In the genomic region with DNA sequence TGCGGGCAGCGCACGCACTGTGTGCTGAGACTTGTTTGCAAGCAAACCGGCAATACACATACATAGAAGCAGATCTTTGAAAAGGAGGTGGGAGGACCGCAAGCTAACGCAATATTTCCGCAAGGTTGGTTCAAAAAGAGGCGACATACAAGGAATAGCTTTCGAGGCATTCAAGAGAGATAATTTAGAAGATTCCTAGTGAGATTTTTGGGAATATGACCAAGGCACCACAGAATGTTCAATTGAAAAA, we compare ENCODE assay signal across 7 mouse cellular contexts. TPM values are rescaled to one million over a fixed set of nuclear protein-coding genes. Genes with fewer than 3 reads are reported as not detected.
DNase-seq lines count a peak whose midpoint lies in the region; ATAC-seq and TF ChIP-seq lines count a peak whose summit lies in the region.

No protein-coding gene starts in this region.

- TF ChIP-seq POLR2A in testis, adult 2 months (IDR thresholded peaks at IDR 0.05; ENCODE audit: control insufficient read depth, low read depth, low read length), result no peak

- 5% methylated on average over 9 of the region's 9 CpGs for WGBS in forebrain, embryonic 13.5 days
- WGBS in liver, embryonic 14.5 days (ENCODE audit: insufficient replicate concordance), result 2% methylated on average over 9 of the region's 9 CpGs

- no peak for DNase-seq in testis, postnatal 14 days (ENCODE audit: low spot score)
- no peak for DNase-seq in liver, embryonic 14.5 days (ENCODE audit: low read depth in 3 of 3, low spot score in 3 of 3)
- DNase-seq in adrenal gland, adult 8-10 months, result no peak
- DNase-seq in cerebellum, adult 8-10 months, result no peak
- DNase-seq in spleen, adult 12 weeks (ENCODE audit: low spot score), result no peak

- TF ChIP-seq EP300 in liver, embryonic 14.5 days (IDR thresholded peaks at IDR 0.05; ENCODE audit: low read depth), result no peak

- H3K27me3 ChIP-seq in testis, adult 2 months (ENCODE audit: control insufficient read depth, insufficient read depth, low read length), result no peaks in the 10 kb centered on the region
- H3K27me3 ChIP-seq in forebrain, embryonic 13.5 days, result no peaks in the 10 kb centered on the region
- H3K27me3 ChIP-seq in liver, embryonic 14.5 days (ENCODE audit: control insufficient read depth, insufficient read depth, low read length), result no peaks in the 10 kb centered on the region

- peak overlapping the region; percentile 99 for H3K4me3 ChIP-seq in testis, adult 2 months (ENCODE audit: control insufficient read depth, low read depth, low read length)
- peak overlapping the region; percentile 68 for H3K4me3 ChIP-seq in forebrain, embryonic 13.5 days
- H3K4me3 ChIP-seq in liver, embryonic 14.5 days (ENCODE audit: insufficient read depth in 1 of 2, low read depth in 2 of 2, low read length in 2 of 2), result peak overlapping the region; percentile 85 to 93

- H3K27ac ChIP-seq in testis, adult 2 months (ENCODE audit: control insufficient read depth, insufficient read depth, low read depth, low read length), result no peak overlapping the region
- peak overlapping the region; percentile 51; the same call in 1 of the 2 replicates for H3K27ac ChIP-seq in forebrain, embryonic 13.5 days
- H3K27ac ChIP-seq in liver, embryonic 14.5 days, result peak overlapping the region; percentile 74

- H3K4me1 ChIP-seq in testis, adult 2 months (ENCODE audit: control insufficient read depth, insufficient read depth, low read length), result peaks cover 5% of the 10 kb centered on the region; the same call in 1 of the 2 replicates
- peaks cover 16% of the 10 kb centered on the region for H3K4me1 ChIP-seq in forebrain, embryonic 13.5 days
- H3K4me1 ChIP-seq in liver, embryonic 14.5 days (replicated peaks; ENCODE audit: control insufficient read depth in 2 of 2, insufficient read depth in 2 of 2, low read length in 1 of 2), result peaks cover 4 to 11% of the 10 kb centered on the region in 2 experiments

- TF ChIP-seq CTCF in testis, adult 2 months (IDR thresholded peaks at IDR 0.05; ENCODE audit: control insufficient read depth, insufficient read depth, insufficient replicate concordance, low read depth, low read length), result no peak
- TF ChIP-seq CTCF in liver, embryonic 14.5 days (IDR thresholded peaks at IDR 0.05; ENCODE audit: low read depth), result no peak

- H3K9ac ChIP-seq in forebrain, embryonic 13.5 days, result peak overlapping the region; percentile 78
- peak overlapping the region; percentile 97 for H3K9ac ChIP-seq in liver, embryonic 14.5 days (replicated peaks)

- no peak for ATAC-seq in forebrain, embryonic 13.5 days
- ATAC-seq in liver, embryonic 14.5 days (ENCODE audit: insufficient read depth), result peak; percentile 17

- H3K36me3 ChIP-seq in testis, adult 2 months (ENCODE audit: control insufficient read depth, insufficient read depth, low read length), result no peaks in the 10 kb centered on the region
- peaks cover 16% of the 10 kb centered on the region for H3K36me3 ChIP-seq in forebrain, embryonic 13.5 days (ENCODE audit: poor library complexity, severe bottlenecking)
- H3K36me3 ChIP-seq in liver, embryonic 14.5 days (replicated peaks; ENCODE audit: control insufficient read depth, insufficient read depth, low read depth), result no peaks in the 10 kb centered on the region; the same call in 1 of the 2 replicates

- H3K4me2 ChIP-seq in forebrain, embryonic 13.5 days, result peak overlapping the region; percentile 83
- peak overlapping the region; percentile 81 for H3K4me2 ChIP-seq in liver, embryonic 14.5 days (ENCODE audit: low read depth)

- H3K9me3 ChIP-seq in forebrain, embryonic 13.5 days (replicated peaks), result no peaks in the 10 kb centered on the region
- H3K9me3 ChIP-seq in liver, embryonic 14.5 days (ENCODE audit: control insufficient read depth, low read length), result no peaks in the 10 kb centered on the region

RNA-seq across cellular contexts. Expression of gene Fbxo48, which starts 0.5 kb away (rescaled TPM):
- 0.43 and 0.81 TPM in 2 replicates for polyA plus RNA-seq in testis, adult 2 months (2012; rRNA removed)
- 1.6 and 1.9 TPM in 2 replicates for polyA plus RNA-seq in forebrain, embryonic 13.5 days (2015; fragmentation: Nextera tagmentation; extraction: Ambion mirVana)
- polyA plus RNA-seq in liver, embryonic 14.5 days (2012; rRNA removed), result 1.8 and 3.5 TPM in 2 replicates
- polyA plus RNA-seq in liver, embryonic 14.5 days (2014; fragmentation: Nextera tagmentation; extraction: Ambion mirVana), result 1.8 and 1.9 TPM in 2 replicates
- total RNA-seq in adrenal gland, adult 8-10 months (2022), result under 1 TPM; 0.12 to 0.75 (median 0.35) TPM
